Mouse (Mus musculus) megakaryocyte progenitor cell, adult 5-6 weeks (primary cell): ENCODE results near the gene Exoc3l4. TPM values are rescaled to one million over a fixed set of nuclear protein-coding genes. Genes with fewer than 3 reads are reported as not detected.

Source experiments
- ATAC-seq: replicated peaks from 2 replicates; pipeline ENCODE4 v1.8.0; 2016; ENCODE audit warnings: mild to moderate bottlenecking, moderate TSS enrichment, inconsistent platforms; ENCODE audit not compliant: poor library complexity
- total RNA-seq, 2 experiments: library from RNA; stranded (forward) in 1 of 2; stranded (reverse) in 1 of 2; fragments of 157-497, 149-512 nt in 1 of 2; fragments of 200-1000 nt in 1 of 2; gene quantifications; 2 replicates each; pipeline versions ENCODE4 v1.2.3 to v1.2.4; 2015 to 2017

Exoc3l4 gene
- 0.42 and 1.1 TPM in 2 replicates for total RNA-seq (2015)
- total RNA-seq (2017): not detected in 2 replicates

DNA sequence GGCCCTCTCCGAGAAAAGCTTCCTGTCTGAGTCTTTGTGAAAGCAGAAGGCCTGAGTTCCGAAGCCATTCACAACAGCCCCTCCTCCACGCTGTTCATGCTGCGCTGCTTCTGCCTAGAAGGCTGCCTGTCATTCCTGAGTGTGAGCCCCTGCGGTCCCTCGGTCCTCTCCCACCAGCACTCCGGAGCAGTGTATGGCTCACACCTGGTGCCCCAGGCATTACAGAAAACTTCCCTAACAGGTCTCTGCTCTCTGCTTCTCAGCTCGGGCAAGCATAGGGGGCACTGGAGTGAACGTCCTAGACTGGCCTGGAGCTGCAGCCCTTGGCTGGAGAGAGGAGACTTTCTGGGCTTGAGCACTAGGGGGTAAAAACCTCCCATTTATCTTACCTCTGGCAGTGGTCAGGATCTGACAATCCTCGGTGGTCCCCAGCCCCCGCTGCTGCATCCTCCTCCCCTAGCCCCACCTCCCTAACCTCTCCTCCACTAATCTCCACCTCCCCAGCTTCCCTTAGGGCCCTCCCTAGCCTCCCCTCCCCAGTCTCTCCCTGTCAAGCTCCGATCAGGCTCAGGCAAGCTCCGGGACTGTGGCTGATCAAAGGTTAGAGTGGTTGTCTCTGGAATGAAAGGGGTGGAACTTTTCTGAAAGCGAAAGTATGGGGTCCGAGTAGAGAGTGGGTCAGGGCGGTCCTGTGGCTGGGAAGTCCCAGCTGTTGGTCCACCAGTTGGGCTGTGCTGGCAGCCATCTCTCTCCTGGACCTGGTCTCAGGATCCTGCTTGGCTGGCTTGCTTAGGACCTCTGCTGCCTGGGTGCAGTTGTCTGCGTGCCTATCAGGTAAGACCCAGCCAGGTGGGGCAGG lies at the start of gene Exoc3l4:
Gene Exoc3l4, plus strand, starts transcription at position 97 of the 859 bp plus-strand sequence.
- peak; percentile 23; the same call in 1 of the 2 replicates for ATAC-seq

DNA sequence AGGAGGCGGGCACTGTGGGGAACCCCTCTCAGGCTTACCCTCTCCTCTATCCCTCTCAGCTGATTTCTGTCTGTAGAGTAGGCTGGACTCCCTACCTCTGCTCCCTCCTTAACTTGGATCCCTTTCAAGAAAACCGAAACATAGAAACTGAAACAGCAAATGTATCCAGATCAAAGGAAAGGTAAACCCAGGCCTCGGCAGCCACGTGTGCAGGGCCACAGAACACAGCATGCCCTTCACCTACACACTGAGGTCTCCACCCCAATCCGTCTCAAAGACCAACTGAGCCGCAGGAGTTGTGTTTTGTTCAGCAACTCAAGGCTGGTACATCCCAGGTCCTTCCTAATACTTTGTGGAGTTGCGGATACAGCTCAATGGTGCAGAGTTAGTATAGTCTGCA lies 49.8 kb upstream of the Exoc3l4 start:
- no peak for ATAC-seq

DNA sequence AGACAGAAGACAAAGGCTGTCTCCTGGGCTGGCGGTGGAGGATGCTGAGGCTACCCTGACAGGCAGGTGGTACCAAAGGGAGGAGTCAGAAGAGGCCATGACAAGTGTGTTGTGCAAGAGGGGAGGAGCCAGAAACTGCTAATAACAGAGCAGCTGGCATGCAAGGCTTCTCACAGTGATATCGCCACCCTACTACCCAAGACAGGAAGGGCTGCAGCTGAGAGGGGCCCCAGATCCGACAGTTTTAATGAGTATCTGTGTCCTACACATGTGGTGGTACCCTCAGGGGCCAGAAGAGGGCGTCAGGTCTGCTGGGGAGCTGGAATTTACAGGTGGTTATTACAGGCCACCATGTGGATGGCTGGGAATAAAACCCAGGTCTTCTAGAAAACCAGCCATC lies 46.6 kb upstream of the Exoc3l4 start:
- ATAC-seq: peak; percentile 52

DNA sequence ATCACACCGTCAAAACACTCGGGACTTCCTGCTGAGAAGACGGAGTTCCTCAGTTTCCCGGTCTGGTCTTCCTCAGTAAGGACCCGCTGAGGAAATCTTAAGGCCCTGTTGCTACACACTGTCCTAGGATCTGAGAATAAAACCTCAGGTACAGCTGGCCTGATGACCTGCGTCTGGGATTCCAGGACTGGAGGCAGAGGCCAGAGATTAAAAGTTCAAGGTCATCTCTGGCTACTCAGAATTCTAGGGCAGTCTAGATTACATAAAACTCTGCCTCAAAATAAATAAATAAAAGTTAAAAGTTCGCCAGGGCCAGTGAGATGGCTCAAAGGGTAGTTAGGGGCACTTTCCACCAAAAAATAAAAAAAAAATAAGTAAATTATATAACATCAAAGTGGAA lies 44.9 kb upstream of the Exoc3l4 start:
- ATAC-seq: no peak

DNA sequence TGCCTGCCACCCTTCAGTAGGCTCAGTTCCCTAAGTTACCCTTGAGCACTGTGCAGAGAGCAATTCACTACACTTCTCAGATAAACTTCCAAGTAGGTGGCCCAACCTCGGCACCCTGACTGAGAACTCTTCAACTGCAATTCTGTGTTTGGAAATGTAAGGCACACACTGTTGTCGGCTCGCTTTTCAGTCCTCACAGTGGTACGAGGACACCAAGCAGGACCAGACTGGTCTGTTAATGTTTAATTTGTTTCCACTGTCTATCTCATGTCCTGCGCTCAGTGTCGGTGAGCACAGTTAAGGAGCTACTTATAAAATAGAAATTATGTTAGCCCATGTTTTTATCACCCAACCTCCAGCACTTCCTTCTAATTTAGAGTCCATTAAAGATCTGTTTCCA lies 43.4 kb upstream of the Exoc3l4 start:
- ATAC-seq: no peak

DNA sequence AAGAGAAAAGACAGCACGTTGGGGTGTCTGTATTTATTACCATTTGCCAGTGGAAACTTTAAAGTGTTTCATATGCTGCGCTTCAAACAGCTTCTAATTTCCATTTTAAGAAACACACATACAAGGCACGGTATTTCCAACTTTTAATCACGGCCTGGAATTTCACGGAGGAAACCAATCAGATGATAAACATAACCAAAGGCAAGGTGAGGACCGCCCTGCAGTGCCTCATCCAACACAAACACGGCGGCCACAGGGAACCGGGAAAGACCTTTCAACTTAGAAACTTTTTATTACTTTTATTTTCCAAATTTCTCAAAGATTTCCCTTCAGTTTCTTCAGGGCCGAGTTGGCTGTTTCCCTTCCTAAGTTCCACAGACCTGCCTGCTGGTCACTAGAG lies 42.1 kb upstream of the Exoc3l4 start:
- no peak for ATAC-seq

DNA sequence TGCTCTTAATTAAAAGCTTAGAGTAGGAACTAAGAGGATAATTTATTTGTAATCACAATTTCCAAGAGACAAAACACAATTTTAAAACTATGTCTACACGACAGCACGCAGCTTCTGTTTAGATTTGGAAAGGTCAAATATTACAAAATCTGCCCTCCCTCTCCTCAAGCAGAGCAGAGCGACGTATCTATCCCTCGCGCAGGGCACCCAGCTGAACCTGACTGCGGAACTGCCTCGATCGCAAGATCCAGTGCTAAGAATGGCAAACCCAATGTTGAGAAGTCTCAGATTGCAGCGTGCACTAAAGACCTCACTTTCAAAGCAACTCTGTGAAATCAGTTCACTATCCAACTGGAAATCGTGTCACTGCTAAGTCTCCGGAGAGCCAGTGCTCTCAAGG lies 41.3 kb upstream of the Exoc3l4 start:
- ATAC-seq: no peak

DNA sequence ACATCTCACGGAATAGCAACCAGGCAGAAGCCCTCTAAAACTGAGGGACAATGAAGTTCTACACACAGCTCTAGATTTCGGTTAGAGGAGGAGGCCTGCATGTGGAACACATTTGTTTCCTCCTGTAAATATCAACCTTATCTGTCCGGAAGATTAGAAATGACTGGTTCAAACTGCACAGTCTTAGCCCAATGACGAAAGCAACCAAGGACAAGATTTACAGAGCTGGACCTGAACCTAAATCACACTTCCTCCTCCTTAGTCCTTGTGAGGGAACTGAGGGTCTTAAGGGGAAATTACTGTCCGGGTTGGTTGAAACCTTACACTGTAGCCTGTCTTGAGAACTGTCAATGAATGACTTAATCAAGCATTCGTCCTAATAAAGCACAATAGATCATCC lies 40.8 kb upstream of the Exoc3l4 start:
- ATAC-seq: peak; percentile 35; the same call in 1 of the 2 replicates

DNA sequence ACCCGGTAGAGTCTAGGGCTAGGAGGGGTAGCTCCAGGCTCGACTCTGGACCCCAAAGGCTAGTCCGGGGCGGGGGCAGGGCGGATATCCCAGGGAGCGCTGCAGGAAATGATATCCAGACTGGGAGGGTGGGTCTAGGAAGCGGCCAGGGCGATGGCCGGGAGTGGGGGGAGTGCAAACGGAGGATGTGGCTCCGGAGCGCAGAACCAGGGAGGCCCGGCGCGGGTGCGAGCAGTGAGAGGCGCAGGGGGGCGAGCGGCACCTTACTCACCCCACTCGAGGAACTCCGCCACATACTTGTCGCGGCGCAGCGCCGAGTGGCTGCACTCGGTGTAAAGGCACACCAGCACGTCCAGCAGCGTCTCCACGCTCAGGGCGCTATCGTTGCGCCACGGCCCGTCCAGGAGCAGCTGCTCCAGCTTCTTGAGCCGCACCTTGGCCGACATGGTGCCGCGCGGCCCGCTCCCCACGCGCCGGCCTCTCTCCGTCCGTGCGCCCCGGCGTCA lies 39.9 kb upstream of the Exoc3l4 start:
- ATAC-seq: 0 out of 2 replicates have a peak, but pooled peaks have one; percentile 3

DNA sequence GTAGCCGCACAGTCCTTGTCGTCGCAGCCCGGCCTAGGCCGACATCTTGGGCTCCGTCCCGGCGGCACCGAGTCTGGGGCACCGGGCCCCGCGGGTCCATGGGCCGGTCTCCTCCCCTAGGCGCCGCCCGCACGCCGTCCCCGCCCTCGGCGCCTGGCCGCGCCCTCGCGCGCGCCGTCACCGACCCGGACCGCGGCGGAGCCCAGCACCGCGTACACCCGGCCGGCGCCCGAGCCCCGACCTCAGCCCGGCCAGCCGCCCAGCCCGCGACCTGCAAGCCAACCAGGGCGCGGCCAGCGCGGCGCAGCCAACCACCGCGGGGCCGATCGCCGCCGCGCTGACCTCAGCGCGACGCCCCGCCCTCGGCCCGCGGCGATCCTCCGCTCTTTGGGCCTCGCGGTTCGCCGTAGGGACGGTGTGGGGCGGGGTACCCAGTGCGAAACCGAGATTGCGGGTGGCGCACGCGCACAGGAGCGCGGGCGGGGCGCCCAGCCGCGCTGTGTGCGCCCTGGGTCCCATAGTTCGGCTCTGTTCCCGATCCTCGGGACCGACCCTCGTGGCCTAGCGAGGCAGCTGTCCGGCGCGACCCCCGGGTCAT lies 39.3 kb upstream of the Exoc3l4 start, which contains the start of gene Cdc42bpb:
Gene Cdc42bpb, minus strand, starts transcription at position 343 of the 598 bp plus-strand sequence.
- peak; percentile 67 for ATAC-seq

DNA sequence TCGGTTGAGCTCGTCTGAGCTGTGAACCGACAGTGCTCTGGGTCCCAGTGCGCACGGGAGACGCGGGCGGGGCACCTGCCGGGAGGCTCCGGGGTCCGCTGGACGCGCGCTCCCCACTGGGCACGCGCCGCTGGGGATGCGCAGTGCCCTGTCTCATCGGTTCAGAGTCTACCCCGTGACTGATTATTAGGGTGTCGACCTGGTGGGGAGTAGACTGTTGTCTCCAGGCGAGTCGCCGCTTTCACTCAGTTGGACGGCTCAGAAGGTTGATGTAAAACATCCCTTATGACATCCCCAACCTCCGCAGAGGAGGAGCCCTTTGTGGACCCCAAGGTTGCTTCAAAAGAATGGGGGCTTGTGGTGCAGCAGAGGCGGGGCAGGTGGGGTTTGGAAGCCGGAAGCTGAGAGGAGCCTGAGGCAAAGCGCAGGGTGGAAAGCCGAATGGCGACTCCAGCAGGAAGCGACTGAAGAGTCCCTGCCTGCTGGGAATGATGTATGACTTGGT lies 38.8 kb upstream of the Exoc3l4 start:
- ATAC-seq: 0 out of 2 replicates have a peak, but pooled peaks have one; percentile 15

DNA sequence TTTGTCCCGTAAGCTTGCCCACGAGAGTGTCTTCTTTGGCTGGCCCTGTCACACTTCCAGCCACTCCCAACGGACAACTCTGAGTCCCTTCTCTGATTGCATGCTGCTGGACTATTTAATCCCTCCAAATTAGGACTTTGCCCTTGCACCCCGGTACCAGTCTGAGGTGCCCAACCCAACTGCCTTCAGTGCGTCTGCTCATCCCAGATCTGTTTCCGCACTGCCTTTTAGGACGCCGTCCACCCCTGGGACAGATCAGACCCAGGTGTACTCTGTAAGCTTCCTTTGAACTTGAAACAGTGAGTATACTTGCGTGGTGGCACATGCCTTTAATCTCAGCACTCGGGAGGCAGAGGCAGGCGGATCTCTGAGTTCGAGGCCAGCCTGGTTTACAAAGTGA lies 38.0 kb upstream of the Exoc3l4 start:
- ATAC-seq: no peak

DNA sequence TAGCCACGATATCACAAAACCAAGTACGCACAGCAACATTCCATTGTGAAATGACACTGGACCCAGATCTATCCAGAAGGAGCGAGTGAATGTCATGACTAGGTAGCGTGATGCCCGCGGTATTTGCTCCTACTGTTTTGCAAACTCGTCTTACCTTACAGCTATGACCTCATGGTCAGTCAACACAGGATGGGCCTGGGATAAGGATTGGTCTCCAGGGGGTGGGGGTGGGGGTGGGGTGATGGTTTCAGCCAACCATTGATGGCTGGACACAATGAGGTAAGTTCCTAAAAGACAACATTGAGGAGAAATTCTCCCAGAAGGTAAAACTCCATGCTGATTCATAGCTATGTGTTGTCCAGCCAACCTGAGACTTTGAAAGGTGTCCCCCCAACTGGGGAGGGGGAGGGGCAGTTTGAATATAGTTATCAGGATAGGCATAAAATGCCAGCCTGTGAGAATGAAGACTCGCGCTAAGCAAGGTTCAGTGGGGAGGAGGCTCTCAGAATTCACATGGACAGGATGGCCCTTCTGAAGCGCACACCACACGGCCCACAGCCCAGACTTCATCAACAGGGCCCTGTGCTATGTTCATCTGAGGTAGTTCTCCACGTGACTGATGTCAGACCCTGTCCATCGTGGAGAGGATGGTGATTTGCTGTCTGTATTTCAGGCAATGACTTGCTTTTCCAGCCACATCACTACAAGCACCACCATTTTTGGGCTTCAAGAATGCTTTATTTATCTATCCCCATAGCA lies 30.8 kb upstream of the Exoc3l4 start:
- ATAC-seq: no peak

DNA sequence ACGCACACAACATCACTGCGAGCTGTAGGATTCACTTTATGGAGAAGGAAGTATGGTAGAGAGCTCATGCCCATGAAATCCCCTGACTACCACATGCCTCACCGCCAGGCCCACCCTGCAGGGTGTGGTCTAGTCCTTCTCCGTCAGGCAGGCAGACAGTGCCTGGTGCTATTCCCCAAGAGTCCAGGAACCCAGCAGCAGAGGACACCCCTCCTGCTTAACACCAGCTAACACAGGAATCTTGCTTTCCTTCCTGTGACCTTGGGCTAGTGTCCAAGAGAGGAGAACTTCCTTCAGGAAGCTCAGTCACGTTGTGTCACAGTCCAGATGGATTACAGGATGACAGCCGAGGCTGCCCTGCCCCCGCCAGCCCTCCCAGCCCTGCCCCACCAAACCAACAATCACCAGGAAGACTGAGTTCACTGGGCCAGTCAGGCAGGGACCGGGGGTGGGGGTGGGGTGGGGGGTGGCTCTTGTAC lies 30.1 kb upstream of the Exoc3l4 start:
- ATAC-seq: no peak

DNA sequence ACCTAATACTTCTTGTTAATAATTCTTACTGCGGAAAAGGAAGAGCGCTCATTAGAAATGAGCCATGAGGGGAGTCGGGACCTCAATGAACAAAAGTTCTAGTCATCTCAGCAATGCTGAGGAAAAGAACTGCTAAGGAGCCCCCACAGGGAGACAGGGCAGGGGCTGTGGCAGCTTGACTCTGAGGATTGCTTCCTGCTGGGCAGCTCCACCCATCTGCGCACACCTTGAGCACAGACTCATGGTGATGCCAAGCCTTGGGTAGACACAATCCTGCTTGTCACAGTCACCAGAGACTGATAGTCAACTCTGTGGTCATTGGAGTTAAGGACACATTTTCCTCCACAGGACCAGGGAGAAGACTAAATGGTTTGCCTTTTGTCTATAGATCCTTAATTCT lies 29.7 kb upstream of the Exoc3l4 start:
- no peak for ATAC-seq

DNA sequence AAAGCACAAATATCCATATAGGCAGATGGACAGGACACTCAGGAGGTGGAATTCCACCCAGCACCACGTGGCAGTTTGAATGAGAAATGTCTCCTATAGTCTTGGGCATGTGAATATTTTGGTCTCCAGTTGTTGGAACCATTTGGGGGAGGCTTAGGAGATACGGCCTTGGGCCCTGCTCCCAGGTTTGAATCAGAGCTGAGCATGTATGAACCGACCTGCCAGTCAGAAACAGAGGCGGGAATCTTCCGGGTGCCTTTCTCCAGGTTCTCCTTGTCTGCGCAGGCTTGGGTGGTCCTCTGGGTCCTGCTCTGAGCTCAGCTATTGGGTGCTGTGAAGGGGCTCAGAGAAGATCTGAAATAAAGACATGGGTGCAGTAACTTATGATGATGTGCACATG lies 22.8 kb upstream of the Exoc3l4 start:
- no peak for ATAC-seq

DNA sequence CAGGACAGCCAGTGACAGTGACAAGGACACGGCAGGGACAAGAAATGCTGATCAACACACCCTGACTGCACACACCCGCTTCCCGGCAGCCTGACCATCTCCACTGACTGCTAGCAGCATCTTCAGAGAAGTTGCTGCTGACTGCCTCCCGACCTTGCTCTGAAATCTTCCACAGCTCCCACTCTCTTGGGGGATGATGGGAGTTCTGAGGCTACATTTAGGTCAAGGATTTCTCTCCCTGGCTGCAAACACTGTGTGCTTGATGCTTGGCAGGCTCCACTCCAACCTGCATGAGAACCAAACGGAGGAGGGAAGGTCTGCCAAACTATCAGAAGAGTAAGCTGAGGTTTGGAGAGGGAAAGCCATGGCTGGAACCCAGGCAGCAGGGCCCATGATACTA lies 19.8 kb upstream of the Exoc3l4 start:
- no peak for ATAC-seq

DNA sequence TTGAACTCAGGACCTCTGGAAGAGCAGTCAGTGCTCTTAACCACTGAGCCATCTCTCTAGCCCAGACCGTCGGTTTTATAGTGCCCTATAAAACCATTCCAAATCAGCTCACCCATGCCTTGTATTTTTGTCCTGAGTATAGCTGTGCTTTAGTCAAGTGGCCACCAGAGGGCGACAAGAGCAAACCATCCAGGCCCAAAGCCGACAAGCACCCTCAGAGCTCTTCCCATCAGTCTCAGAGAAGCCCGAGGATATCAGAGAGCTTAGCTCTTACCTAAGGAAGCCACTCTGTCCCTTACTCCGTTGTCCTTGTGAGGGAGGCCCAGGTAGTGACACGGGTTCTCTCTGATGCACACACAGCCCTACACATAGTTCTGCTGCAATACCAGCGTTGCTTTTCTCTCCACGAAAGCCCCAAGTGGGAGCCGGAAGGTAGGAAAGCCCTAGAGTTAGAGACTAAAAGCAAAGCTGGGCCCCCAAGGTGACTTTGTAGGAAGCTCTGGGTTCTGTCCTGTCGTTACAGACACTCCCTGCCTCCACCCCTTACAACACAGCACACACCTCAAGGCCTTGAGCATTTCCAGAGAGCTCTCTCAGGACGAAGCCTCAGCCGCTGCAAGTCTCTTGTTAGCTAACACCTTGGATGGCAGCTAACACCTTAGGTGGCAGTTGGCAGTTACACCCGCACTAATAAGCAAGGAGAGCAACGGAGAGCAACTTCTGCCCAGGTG lies 15.2 kb upstream of the Exoc3l4 start:
- peak; percentile 97 for ATAC-seq

DNA sequence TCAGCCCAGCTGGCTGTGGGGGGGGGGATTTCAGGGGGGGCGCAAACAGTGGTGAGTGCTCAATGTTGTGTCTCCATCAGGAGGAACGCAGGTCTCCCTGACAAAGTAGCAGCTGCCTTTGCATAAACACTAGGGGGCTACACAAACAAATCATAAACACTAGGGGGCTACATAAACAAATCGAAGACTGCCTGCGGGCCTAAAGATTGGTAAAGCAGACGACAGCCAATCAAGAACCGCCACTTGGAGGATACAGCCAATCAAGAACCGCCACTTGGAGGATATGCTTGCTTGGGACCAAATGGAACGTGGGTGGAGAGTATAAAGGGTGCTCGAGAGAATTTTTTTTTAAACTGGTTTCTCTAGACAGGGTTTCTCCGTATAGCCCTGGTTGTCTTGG lies 11.9 kb upstream of the Exoc3l4 start:
- no peak for ATAC-seq

DNA sequence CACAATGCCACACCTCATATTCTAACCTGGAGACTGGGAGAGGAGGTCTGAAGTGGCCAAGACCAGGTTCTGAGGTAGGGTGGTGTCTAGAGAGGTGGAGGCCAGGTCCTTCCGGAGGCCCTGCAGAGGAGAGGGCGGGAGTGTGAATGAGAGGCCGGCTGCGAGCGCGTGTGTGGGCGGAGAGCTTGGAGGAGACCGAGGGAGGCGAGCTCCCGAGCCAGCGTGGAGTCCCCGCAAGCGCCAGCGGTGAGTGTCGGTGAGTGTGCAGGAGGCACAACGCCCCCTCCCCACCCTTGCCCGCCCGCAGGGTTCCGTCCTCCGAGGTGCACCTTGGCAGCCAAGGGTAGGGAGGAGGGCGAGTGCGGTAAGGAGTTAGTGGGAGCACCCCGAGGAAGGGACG lies 10.2 kb upstream of the Exoc3l4 start, which contains the start of gene Lbhd2:
Gene Lbhd2, plus strand, starts transcription at position 188 of the 400 bp plus-strand sequence.
- ATAC-seq: no peak
